Mouse (Mus musculus): Measurements from ENCODE around the gene Rsrc1. TPM values are rescaled to one million over a fixed set of nuclear protein-coding genes. Genes with fewer than 3 reads are reported as not detected.

The Rsrc1 gene
- total and polyA plus RNA-seq, 2 experiments from 2014 or later: 13.1 to 15.0 TPM

- Histone ChIP-seq H3K27ac (ENCODE audit: low read depth) (no peak overlapping the region), H3K9me3 (replicated peaks; ENCODE audit: control insufficient read depth, low read length) (no peaks in the 10 kb centered on the region), H3K27me3 (ENCODE audit: control insufficient read depth, insufficient read depth, low read length) (no peaks in the 10 kb centered on the region), H3K36me3 (replicated peaks; ENCODE audit: control insufficient read depth, insufficient read depth, low read length) (no peaks in the 10 kb centered on the region), H3K9ac (replicated peaks; ENCODE audit: low read depth, low read length) (no peak overlapping the region), H3K4me1 (ENCODE audit: control insufficient read depth, insufficient read depth) (0 out of 2 replicates have a peak, but pooled peaks cover 5% of the 10 kb centered on the region), H3K4me2 (ENCODE audit: low read depth, low read length) (no peak overlapping the region), H3K4me3 (ENCODE audit: low read depth, low read length) (no peak overlapping the region)
- 92% methylated on average over 6 of the region's 6 CpGs for WGBS
- TF ChIP-seq CTCF (IDR thresholded peaks at IDR 0.05; ENCODE audit: low read depth) (no peak), EP300 (IDR thresholded peaks at IDR 0.05; ENCODE audit: low read depth) (no peak)
- ATAC-seq (ENCODE audit: insufficient read depth, low read depth) (no peak), DNase-seq (ENCODE audit: low spot score) (no peak)
Observed at GRCm38 (mm10) chr3:67289482-67289881, 308.3 kb downstream of the Rsrc1 start.

- no peak overlapping the region for H3K4me2 ChIP-seq (ENCODE audit: low read depth, low read length)
- H3K9ac ChIP-seq (replicated peaks; ENCODE audit: low read depth, low read length): no peak overlapping the region
- H3K27ac ChIP-seq (ENCODE audit: low read depth): no peak overlapping the region
- TF ChIP-seq CTCF (IDR thresholded peaks at IDR 0.05; ENCODE audit: low read depth): no peak
- no peak for TF ChIP-seq EP300 (IDR thresholded peaks at IDR 0.05; ENCODE audit: low read depth)
- DNase-seq (ENCODE audit: low spot score): no peak
- no peaks in the 10 kb centered on the region for H3K4me1 ChIP-seq (ENCODE audit: control insufficient read depth, insufficient read depth)
- H3K4me3 ChIP-seq (ENCODE audit: low read depth, low read length): no peak overlapping the region
- H3K27me3 ChIP-seq (ENCODE audit: control insufficient read depth, insufficient read depth, low read length): no peaks in the 10 kb centered on the region
- 82% methylated on average over 1 of the region's 2 CpGs for WGBS
- H3K36me3 ChIP-seq (replicated peaks; ENCODE audit: control insufficient read depth, insufficient read depth, low read length): no peaks in the 10 kb centered on the region
- H3K9me3 ChIP-seq (replicated peaks; ENCODE audit: control insufficient read depth, low read length): no peaks in the 10 kb centered on the region
- no peak for ATAC-seq (ENCODE audit: insufficient read depth, low read depth)
Observed at GRCm38 (mm10) chr3:67308725-67309124, 327.5 kb downstream of the Rsrc1 start.

GRCm38 (mm10) chr3:67309644-67310311 lies 328.6 kb downstream of the Rsrc1 start:
- H3K27me3 ChIP-seq (ENCODE audit: control insufficient read depth, insufficient read depth, low read length): no peaks in the 10 kb centered on the region
- ATAC-seq (ENCODE audit: insufficient read depth, low read depth): no peak
- H3K4me1 ChIP-seq (ENCODE audit: control insufficient read depth, insufficient read depth): no peaks in the 10 kb centered on the region
- no peak overlapping the region for H3K4me3 ChIP-seq (ENCODE audit: low read depth, low read length)
- no peak overlapping the region for H3K4me2 ChIP-seq (ENCODE audit: low read depth, low read length)
- TF ChIP-seq CTCF (IDR thresholded peaks at IDR 0.05; ENCODE audit: low read depth) (no peak), EP300 (IDR thresholded peaks at IDR 0.05; ENCODE audit: low read depth) (no peak)
- no peaks in the 10 kb centered on the region for H3K9me3 ChIP-seq (replicated peaks; ENCODE audit: control insufficient read depth, low read length)
- 68% methylated on average over 7 of the region's 7 CpGs for WGBS
- H3K9ac ChIP-seq (replicated peaks; ENCODE audit: low read depth, low read length): no peak overlapping the region
- DNase-seq (ENCODE audit: low spot score): no peak
- H3K27ac ChIP-seq (ENCODE audit: low read depth): no peak overlapping the region
- H3K36me3 ChIP-seq (replicated peaks; ENCODE audit: control insufficient read depth, insufficient read depth, low read length): no peaks in the 10 kb centered on the region

- no peak overlapping the region for H3K9ac ChIP-seq (replicated peaks; ENCODE audit: low read depth, low read length)
- no peaks in the 10 kb centered on the region for H3K4me1 ChIP-seq (ENCODE audit: control insufficient read depth, insufficient read depth)
- TF ChIP-seq EP300 (IDR thresholded peaks at IDR 0.05; ENCODE audit: low read depth) (no peak), CTCF (IDR thresholded peaks at IDR 0.05; ENCODE audit: low read depth) (no peak)
- no peak for DNase-seq (ENCODE audit: low spot score)
- H3K4me3 ChIP-seq (ENCODE audit: low read depth, low read length): no peak overlapping the region
- no peak overlapping the region for H3K27ac ChIP-seq (ENCODE audit: low read depth)
- no peaks in the 10 kb centered on the region for H3K27me3 ChIP-seq (ENCODE audit: control insufficient read depth, insufficient read depth, low read length)
- ATAC-seq (ENCODE audit: insufficient read depth, low read depth): no peak
- H3K4me2 ChIP-seq (ENCODE audit: low read depth, low read length): no peak overlapping the region
- no peaks in the 10 kb centered on the region for H3K36me3 ChIP-seq (replicated peaks; ENCODE audit: control insufficient read depth, insufficient read depth, low read length)
- no peaks in the 10 kb centered on the region for H3K9me3 ChIP-seq (replicated peaks; ENCODE audit: control insufficient read depth, low read length)
- 53% methylated on average over 2 of the region's 2 CpGs for WGBS
Observed at GRCm38 (mm10) chr3:67311436-67311835, 330.2 kb downstream of the Rsrc1 start.

GRCm38 (mm10) chr3:67322422-67322821 lies 341.2 kb downstream of the Rsrc1 start:
- no peaks in the 10 kb centered on the region for H3K4me1 ChIP-seq (ENCODE audit: control insufficient read depth, insufficient read depth)
- DNase-seq (ENCODE audit: low spot score) (no peak), ATAC-seq (ENCODE audit: insufficient read depth, low read depth) (no peak)
- no peak overlapping the region for H3K27ac ChIP-seq (ENCODE audit: low read depth)
- no peak overlapping the region for H3K4me2 ChIP-seq (ENCODE audit: low read depth, low read length)
- H3K4me3 ChIP-seq (ENCODE audit: low read depth, low read length): no peak overlapping the region
- WGBS: 76% methylated on average over 4 of the region's 4 CpGs
- no peaks in the 10 kb centered on the region for H3K27me3 ChIP-seq (ENCODE audit: control insufficient read depth, insufficient read depth, low read length)
- no peaks in the 10 kb centered on the region for H3K36me3 ChIP-seq (replicated peaks; ENCODE audit: control insufficient read depth, insufficient read depth, low read length)
- TF ChIP-seq EP300 (IDR thresholded peaks at IDR 0.05; ENCODE audit: low read depth): no peak
- TF ChIP-seq CTCF (IDR thresholded peaks at IDR 0.05; ENCODE audit: low read depth): no peak
- H3K9ac ChIP-seq (replicated peaks; ENCODE audit: low read depth, low read length): no peak overlapping the region
- H3K9me3 ChIP-seq (replicated peaks; ENCODE audit: control insufficient read depth, low read length): no peaks in the 10 kb centered on the region

GRCm38 (mm10) chr3:67339558-67339957 lies 358.4 kb downstream of the Rsrc1 start:
- DNase-seq (ENCODE audit: low spot score): no peak
- no peak overlapping the region for H3K4me3 ChIP-seq (ENCODE audit: low read depth, low read length)
- no peak overlapping the region for H3K27ac ChIP-seq (ENCODE audit: low read depth)
- 50% methylated on average over 3 of the region's 3 CpGs for WGBS
- H3K4me1 ChIP-seq (ENCODE audit: control insufficient read depth, insufficient read depth): no peaks in the 10 kb centered on the region
- no peaks in the 10 kb centered on the region for H3K9me3 ChIP-seq (replicated peaks; ENCODE audit: control insufficient read depth, low read length)
- no peak for ATAC-seq (ENCODE audit: insufficient read depth, low read depth)
- TF ChIP-seq CTCF (IDR thresholded peaks at IDR 0.05; ENCODE audit: low read depth) (no peak), EP300 (IDR thresholded peaks at IDR 0.05; ENCODE audit: low read depth) (no peak)
- H3K27me3 ChIP-seq (ENCODE audit: control insufficient read depth, insufficient read depth, low read length): no peaks in the 10 kb centered on the region
- H3K36me3 ChIP-seq (replicated peaks; ENCODE audit: control insufficient read depth, insufficient read depth, low read length): no peaks in the 10 kb centered on the region
- H3K4me2 ChIP-seq (ENCODE audit: low read depth, low read length): no peak overlapping the region
- H3K9ac ChIP-seq (replicated peaks; ENCODE audit: low read depth, low read length): no peak overlapping the region

Measured in heart, postnatal 0 days (tissue).